Mouse (Mus musculus) megakaryocyte-erythroid progenitor cell, adult 5-6 weeks (primary cell): ENCODE data around the gene Tmem18. TPM values are rescaled to one million over a fixed set of nuclear protein-coding genes. Genes with fewer than 3 reads are reported as not detected.

Source experiments
- total RNA-seq, 2 experiments: library from RNA; stranded (forward) in 1 of 2; stranded (reverse) in 1 of 2; fragments of 200-1000, 215-1000 nt in 1 of 2; fragments of >200 nt in 1 of 2; fragmentation: Nextera tagmentation in 1 of 2; gene quantifications; 2 replicates each; pipeline ENCODE4 v1.2.3; 2014 to 2017

The Tmem18 gene
- total RNA-seq, 2 experiments from 2014 or later = 12.4 to 13.6 TPM

Other genes with a start within 250 kb of the Tmem18 start
- gene Sntg2, start 211.1 kb upstream of the Tmem18 start, total RNA-seq (2014; fragmentation: Nextera tagmentation) = not detected in 2 replicates
- gene Sntg2, start 211.1 kb upstream of the Tmem18 start, total RNA-seq (2017) = not detected in 2 replicates